Mouse (Mus musculus) layer of hippocampus, adult 6 months (tissue): ENCODE measurements around the gene Muc4. TPM values are rescaled to one million over a fixed set of nuclear protein-coding genes. Genes with fewer than 3 reads are reported as not detected.

Source experiments
- long read RNA-seq, 2 experiments: library from polyadenylated mRNA; unstranded; transcript quantifications; one replicate each; pipeline ENCODE4 v2.0.0; 2019 to 2020
- polyA plus RNA-seq: library from polyadenylated mRNA; unstranded; fragments of <200 nt; fragmentation: Nextera tagmentation; gene quantifications from 2 replicates; pipeline ENCODE4 v1.2.3, GENCODE M21; 2021

Muc4 gene
- 0.18 TPM in 1 of 2 replicates, not detected in the other for polyA plus RNA-seq
- long read RNA-seq, experiment 1, result 0 reads
- long read RNA-seq, experiment 2, result 0 reads

GRCm38 (mm10) chr16:32735586-32735985 is at the start of gene Muc4:
Gene Muc4, plus strand, starts transcription at chr16:32735886.

DNA sequence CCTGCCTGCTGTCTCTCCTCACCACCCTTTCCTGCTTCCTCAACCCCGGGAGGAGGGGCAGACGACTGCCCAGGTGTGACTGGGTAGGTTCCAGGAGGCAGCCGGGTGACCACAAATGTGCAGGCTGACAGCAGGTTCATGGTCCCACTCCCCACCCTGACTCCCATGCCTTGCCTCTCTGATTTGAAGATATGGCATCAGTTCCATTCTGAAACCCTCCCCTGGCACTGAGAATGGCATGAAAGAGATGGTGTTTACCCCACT is 61.7 kb downstream of the Muc4 start, which contains the start of gene Muc20:
Muc20 (minus strand) TSS at position 10 of the 264 bp plus-strand sequence.

DNA sequence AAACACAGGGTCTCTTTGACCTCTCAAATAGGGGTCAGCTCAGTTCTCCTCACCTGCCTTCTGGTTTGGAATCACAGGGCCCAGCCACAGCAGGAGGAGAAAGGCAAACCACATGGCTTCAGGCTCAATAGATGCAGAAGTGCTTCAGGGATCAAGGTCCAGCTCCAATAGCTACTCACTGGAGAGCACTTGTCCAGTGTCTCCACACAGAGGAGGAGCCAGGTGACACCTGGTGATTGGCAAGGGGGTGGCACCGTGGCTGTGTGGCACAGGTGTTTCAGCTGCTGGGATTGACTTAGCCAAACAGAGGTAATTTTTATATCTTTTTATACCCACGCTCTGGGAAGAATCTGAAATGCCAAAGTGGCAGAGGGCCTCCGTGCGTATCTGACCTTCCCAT is 74.6 kb downstream of the Muc4 start, which contains the start of gene Smbd1:
Smbd1 (minus strand) TSS at position 157 of the 400 bp plus-strand sequence.

Other genes starting within 250 kb of the Muc4 start
- gene Slc51a, start 248.0 kb upstream of the Muc4 start, polyA plus RNA-seq, result not detected in 2 replicates
- gene Zdhhc19, start 239.6 kb upstream of the Muc4 start, polyA plus RNA-seq, result not detected in 2 replicates
- gene Tfrc, start 127.0 kb upstream of the Muc4 start, polyA plus RNA-seq, result 8.5 and 12.1 TPM in 2 replicates
- 8.8 and 11.1 TPM in 2 replicates for gene Tnk2, start 92.0 kb upstream of the Muc4 start, polyA plus RNA-seq
- not detected in 2 replicates for gene Muc20, start 61.5 kb downstream of the Muc4 start, polyA plus RNA-seq
- gene Smbd1, start 74.6 kb downstream of the Muc4 start, polyA plus RNA-seq, result not detected in 2 replicates
- gene Fyttd1, start 141.6 kb downstream of the Muc4 start, polyA plus RNA-seq, result 98.9 and 111 TPM in 2 replicates
- gene Rubcn, start 141.9 kb downstream of the Muc4 start, polyA plus RNA-seq, result 17.0 and 19.2 TPM in 2 replicates
- gene Lrch3, start 178.2 kb downstream of the Muc4 start, polyA plus RNA-seq, result 6.5 and 8.7 TPM in 2 replicates